Mouse (Mus musculus) liver, embryonic 16.5 days (tissue): ENCODE data around the gene Zfp536. TPM values are rescaled to one million over a fixed set of nuclear protein-coding genes. Genes with fewer than 3 reads are reported as not detected.

Experiments used
- ATAC-seq: fragments of 200-750 bp; cut with Nextera tagmentation; 2 replicates; pipeline ENCODE4 v1.8.0; 2017; ENCODE audit warnings: low read depth, mild to moderate bottlenecking, moderate number of reproducible peaks, moderate library complexity
- H3K27ac ChIP-seq: fragments of 300-500 bp; sonication (generic); 2 replicates; pipeline ENCODE4 v1.5.1; 2014; ENCODE audit warnings: mild to moderate bottlenecking, low read length
- H3K27me3 ChIP-seq: fragments of 300-500 bp; sonication (generic); 2 replicates; pipeline ENCODE4 v1.6.1; 2014; ENCODE audit warnings: low read depth, low read length, mixed read lengths; ENCODE audit not compliant: control insufficient read depth, insufficient read depth
- H3K36me3 ChIP-seq: fragments of 300-500 bp; sonication (generic); 2 replicates; pipeline ENCODE4 v1.6.1; 2014; ENCODE audit warnings: mild to moderate bottlenecking; ENCODE audit not compliant: control insufficient read depth, insufficient read depth
- H3K4me1 ChIP-seq: fragments of 300-500 bp; sonication (generic); 2 replicates; pipeline ENCODE4 v1.6.1; 2014; ENCODE audit warnings: low read depth, low read length, mixed read lengths; ENCODE audit not compliant: control insufficient read depth
- H3K4me2 ChIP-seq: fragments of 300-500 bp; sonication (generic); 2 replicates; pipeline ENCODE4 v1.6.1; 2014; ENCODE audit warnings: low read depth, low read length, mixed read lengths
- H3K4me3 ChIP-seq: fragments of 300-500 bp; sonication (generic); 2 replicates; pipeline ENCODE4 v1.5.1; 2014; ENCODE audit warnings: low read depth, mild to moderate bottlenecking, low read length
- H3K9ac ChIP-seq: fragments of 300-500 bp; sonication (generic); 2 replicates; pipeline ENCODE4 v1.6.1; 2014; ENCODE audit warnings: low read depth, low read length
- H3K9me3 ChIP-seq: fragments of 300-500 bp; sonication (generic); replicated peaks from 2 replicates; pipeline ENCODE4 v1.6.1; 2016; ENCODE audit warnings: low read length; ENCODE audit not compliant: control insufficient read depth
- WGBS: fragments of 180-500 bp; shearing (Covaris S2); extraction: QIAGEN DNeasy Blood & Tissue Kit; methylation state at CpG from one replicate; pipeline ENCODE4 v1.1.7; 2014; ENCODE audit not compliant: insufficient replicate concordance; 5-methylcytosine and 5-hydroxymethylcytosine counted together
- polyA plus RNA-seq: library from polyadenylated mRNA; unstranded; fragments of >200 nt; fragmentation: Nextera tagmentation; extraction: Ambion mirVana; gene quantifications from 2 replicates; pipeline ENCODE4 v1.2.1, GENCODE M21; 2015

The Zfp536 gene
- 0.04 and 0.14 TPM in 2 replicates for polyA plus RNA-seq

DNA sequence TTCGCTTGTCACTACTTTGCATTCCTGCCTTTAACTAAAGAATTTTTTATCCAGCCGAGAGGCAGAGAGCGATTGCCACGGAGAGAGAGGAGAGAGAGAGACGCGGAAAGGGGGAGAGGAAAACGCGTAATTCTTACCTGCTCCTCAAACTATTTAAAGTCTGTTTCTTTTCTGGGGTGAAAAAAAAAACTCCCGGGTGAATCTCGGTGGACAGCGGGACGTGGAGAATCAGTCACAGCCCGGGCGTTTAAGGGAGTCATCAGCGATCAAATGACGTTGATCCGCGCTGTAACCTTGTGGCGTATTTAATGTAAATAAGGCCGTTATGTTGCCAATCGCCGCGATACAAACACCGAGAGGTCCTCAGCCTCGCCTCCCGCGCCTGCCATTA lies at the start of gene Zfp536:
Zfp536 (minus strand) TSS at position 330 of the 391 bp plus-strand sequence.
- ATAC-seq = no peak
- Histone ChIP-seq H3K27me3 (peaks cover 68% of the 10 kb centered on the region), H3K9me3 (no peaks in the 10 kb centered on the region), H3K4me1 (no peaks in the 10 kb centered on the region), H3K4me3 (no peak within 1 kb of the TSS), H3K36me3 (no peaks in the 10 kb centered on the region), H3K27ac (no peak within 1 kb of the TSS), H3K4me2 (peak within 1 kb of the TSS; percentile 62), H3K9ac (no peak within 1 kb of the TSS)
- under 1% methylated on average over 27 of the region's 27 CpGs for WGBS

DNA sequence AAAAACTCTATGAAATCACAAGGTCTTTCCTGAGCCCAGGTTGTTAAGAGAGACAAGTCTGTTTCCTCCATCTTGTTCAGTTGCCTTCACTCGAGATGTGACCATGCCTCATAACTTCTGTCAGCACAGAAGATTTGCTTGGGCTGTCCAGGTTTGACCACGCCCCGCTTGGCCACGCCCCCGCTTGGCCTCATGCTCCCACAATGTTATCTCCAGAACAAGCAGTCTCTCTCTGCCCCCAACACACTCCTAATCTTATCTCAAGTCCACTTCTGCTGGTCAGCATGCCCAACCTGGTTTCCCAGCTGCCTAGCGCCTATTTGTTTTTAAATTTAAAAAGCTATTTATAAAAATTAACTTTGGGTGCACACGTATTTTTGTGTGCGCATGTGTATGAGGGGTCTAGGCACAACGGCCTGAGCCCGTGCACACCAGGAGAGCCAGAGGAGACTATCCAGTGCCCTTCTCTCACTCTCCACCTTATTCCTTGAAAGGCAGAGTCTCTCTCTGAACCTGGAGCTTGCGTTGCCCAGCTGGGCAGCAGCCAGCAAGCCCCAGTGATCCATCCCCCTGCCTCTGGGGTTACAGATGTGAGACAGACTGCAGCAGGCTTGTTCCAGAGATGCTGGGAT lies 47.3 kb upstream of the Zfp536 start:
- Histone ChIP-seq H3K9ac (no peak overlapping the region), H3K9me3 (no peaks in the 10 kb centered on the region), H3K36me3 (no peaks in the 10 kb centered on the region), H3K27ac (no peak overlapping the region), H3K4me1 (no peaks in the 10 kb centered on the region), H3K4me3 (no peak overlapping the region), H3K27me3 (no peaks in the 10 kb centered on the region), H3K4me2 (no peak overlapping the region)
- no peak for ATAC-seq
- WGBS = 40% methylated on average over 11 of the region's 11 CpGs

DNA sequence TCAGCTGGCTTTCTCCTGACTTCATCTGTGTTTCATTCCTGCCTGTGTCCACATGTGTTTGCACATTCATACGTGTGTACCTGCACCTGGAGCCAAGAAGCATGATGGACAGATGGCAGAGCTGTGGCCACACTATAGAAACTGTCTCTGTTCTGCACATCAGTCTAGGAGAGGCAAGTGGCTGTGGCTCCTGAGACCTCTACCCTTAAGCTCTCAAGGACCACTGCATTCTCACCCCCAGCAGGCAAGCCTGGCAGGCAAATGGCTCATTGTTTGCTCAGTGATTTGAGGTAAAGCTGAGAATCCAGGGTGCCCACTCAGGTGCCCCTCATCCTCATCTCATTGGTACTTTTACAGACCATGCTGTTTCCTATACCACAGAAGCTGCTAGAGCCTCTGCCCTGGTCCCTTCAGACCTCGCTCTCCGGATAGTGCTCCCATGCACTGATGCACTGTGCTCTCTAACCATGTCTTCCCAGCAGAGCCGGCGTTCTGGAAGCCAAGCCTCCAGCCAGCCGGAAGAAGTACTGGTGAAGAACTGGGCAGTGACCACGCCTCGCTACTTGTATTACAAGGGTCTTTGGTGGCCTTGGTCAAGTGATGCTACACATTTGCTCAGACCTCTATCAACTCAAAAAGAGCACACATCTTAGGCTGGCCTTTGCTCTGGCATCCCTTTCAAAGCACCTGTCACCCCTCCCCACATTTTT lies 45.3 kb upstream of the Zfp536 start:
- no peaks in the 10 kb centered on the region for H3K36me3 ChIP-seq
- 65% methylated on average over 8 of the region's 8 CpGs for WGBS
- no peak for ATAC-seq
- no peak overlapping the region for H3K27ac ChIP-seq
- H3K27me3 ChIP-seq = no peaks in the 10 kb centered on the region
- no peak overlapping the region for H3K4me3 ChIP-seq
- no peaks in the 10 kb centered on the region for H3K9me3 ChIP-seq
- H3K9ac ChIP-seq = no peak overlapping the region
- no peaks in the 10 kb centered on the region for H3K4me1 ChIP-seq
- no peak overlapping the region for H3K4me2 ChIP-seq

DNA sequence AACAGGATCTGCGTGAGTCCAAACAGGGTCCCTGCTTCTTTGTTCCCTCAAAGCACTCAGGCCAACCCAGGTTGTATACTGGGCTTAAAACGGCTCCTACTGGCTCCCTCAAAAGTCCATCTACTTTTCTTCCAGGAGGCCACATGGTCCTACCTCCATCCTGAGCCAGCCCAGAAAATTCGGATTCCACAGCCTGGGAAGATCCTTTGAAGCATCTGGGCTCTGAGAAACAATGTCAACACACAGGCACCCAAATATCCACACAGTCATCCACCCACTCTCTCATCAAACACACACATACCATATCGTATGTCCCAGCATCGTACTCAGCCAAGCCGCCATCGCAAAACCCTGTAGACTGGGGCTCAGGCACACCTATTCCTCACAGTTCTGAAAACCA lies 43.5 kb upstream of the Zfp536 start:
- Histone ChIP-seq H3K4me2 (no peak overlapping the region), H3K36me3 (no peaks in the 10 kb centered on the region), H3K27me3 (no peaks in the 10 kb centered on the region), H3K27ac (no peak overlapping the region), H3K9me3 (no peaks in the 10 kb centered on the region), H3K4me1 (no peaks in the 10 kb centered on the region), H3K4me3 (no peak overlapping the region), H3K9ac (no peak overlapping the region)
- no peak for ATAC-seq
- 72% methylated on average over 7 of the region's 7 CpGs for WGBS

DNA sequence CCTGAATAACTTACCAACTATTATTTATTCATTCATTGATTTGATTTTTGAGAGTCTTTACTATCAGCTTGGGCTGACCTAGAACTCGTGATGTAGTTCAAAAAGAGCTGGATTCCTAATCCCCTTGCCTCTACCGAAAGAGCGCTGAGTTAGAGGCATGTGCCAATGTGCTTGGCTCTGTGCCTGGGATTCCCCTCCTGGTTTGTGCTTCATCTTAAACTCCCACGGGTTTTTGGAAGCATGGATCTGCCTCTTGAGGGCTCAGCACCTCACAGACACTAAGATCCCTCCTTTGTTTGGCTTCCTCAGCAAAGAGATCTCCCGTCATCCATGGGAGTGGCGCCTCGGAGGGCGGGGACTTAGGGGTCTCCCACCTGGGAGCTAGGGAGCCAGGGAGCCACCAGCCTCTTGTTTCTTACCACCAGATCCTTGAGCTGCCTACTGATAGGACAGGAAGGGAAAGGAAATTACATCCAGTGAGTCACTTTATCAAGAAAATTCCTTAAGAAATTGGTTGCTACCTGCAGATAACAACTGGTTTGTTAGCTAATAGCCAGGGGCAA lies 41.5 kb upstream of the Zfp536 start:
- no peak for ATAC-seq
- no peak overlapping the region for H3K27ac ChIP-seq
- H3K27me3 ChIP-seq = no peaks in the 10 kb centered on the region
- no peaks in the 10 kb centered on the region for H3K4me1 ChIP-seq
- H3K9ac ChIP-seq = no peak overlapping the region
- H3K4me3 ChIP-seq = no peak overlapping the region
- no peaks in the 10 kb centered on the region for H3K9me3 ChIP-seq
- WGBS = 48% methylated on average over 8 of the region's 8 CpGs
- H3K4me2 ChIP-seq = no peak overlapping the region
- no peaks in the 10 kb centered on the region for H3K36me3 ChIP-seq

DNA sequence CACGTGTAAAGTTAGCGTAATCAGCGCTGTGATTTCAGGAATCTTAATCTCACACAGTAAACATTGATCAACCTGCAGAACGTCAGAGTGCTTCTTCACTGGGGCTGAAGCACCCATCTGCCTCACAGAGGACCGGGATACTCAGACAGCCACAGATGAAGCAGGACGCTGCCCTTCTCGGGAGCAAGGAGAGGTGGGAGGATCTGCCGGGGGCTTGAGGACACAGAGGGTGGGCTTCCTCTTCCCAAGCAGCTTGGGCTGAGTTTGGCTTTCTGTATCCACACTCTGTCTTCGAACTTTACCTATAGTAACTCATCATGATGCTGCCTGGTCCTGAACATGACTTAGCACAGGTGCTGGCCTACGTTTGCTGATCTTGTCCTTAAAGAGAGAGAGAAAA lies 40.2 kb upstream of the Zfp536 start:
- no peak for ATAC-seq
- 60% methylated on average over 10 of the region's 10 CpGs for WGBS

DNA sequence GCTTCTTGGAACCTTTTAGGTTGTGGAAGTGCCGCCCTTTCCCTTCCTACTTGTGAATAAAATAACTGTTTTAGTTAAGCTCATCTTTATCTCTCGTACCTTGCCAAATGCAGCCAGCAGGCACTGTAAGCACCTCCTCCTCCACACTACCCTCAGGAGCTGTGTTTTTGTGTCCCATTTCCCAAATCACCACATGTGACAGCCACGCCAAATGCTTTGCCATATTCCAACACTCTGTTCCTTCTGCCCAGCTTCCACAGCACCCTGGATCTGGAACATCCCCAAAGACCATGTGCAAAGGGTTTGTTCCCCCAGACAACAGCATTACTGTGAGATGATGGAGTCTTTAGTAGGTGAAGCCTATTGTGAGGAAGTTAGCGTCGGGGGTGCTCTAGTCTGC lies 36.5 kb upstream of the Zfp536 start:
- 73% methylated on average over 5 of the region's 5 CpGs for WGBS
- Histone ChIP-seq H3K27ac (no peak overlapping the region), H3K27me3 (no peaks in the 10 kb centered on the region), H3K9me3 (no peaks in the 10 kb centered on the region), H3K36me3 (no peaks in the 10 kb centered on the region), H3K4me2 (no peak overlapping the region), H3K9ac (no peak overlapping the region), H3K4me1 (no peaks in the 10 kb centered on the region), H3K4me3 (no peak overlapping the region)
- ATAC-seq = no peak

More for the DNA sequence above, 40.2 kb upstream of the Zfp536 start:
- H3K9me3 ChIP-seq = no peaks in the 10 kb centered on the region
- H3K27me3 ChIP-seq = no peaks in the 10 kb centered on the region
- no peak overlapping the region for H3K27ac ChIP-seq
- H3K4me1 ChIP-seq = no peaks in the 10 kb centered on the region
- no peak overlapping the region for H3K4me3 ChIP-seq
- H3K4me2 ChIP-seq = no peak overlapping the region
- no peak overlapping the region for H3K9ac ChIP-seq
- H3K36me3 ChIP-seq = no peaks in the 10 kb centered on the region

DNA sequence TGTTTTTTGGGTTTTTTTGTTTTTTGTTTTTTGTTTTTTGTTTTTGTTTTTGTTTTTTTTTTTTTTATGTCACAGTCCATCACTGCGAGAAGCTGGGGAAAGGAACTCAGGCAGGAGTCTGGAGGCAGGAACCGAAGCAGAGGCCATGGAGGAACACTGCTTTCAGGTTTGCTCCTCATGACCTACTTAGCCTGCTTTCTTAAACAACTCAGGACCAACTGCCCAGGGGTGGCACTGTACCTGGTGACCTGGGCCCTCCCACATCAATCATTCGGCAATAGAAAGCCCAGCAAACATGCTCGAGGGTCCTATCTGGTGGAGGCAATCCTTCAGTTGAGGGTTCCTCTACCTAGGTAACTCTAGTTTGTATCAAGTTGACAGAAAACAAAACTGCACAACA lies 35.6 kb upstream of the Zfp536 start:
- H3K36me3 ChIP-seq = no peaks in the 10 kb centered on the region
- ATAC-seq = no peak
- no peak overlapping the region for H3K9ac ChIP-seq
- no peaks in the 10 kb centered on the region for H3K27me3 ChIP-seq
- H3K9me3 ChIP-seq = no peaks in the 10 kb centered on the region
- H3K4me3 ChIP-seq = no peak overlapping the region
- H3K27ac ChIP-seq = no peak overlapping the region
- H3K4me2 ChIP-seq = no peak overlapping the region
- H3K4me1 ChIP-seq = no peaks in the 10 kb centered on the region
- 63% methylated on average over 4 of the region's 4 CpGs for WGBS

DNA sequence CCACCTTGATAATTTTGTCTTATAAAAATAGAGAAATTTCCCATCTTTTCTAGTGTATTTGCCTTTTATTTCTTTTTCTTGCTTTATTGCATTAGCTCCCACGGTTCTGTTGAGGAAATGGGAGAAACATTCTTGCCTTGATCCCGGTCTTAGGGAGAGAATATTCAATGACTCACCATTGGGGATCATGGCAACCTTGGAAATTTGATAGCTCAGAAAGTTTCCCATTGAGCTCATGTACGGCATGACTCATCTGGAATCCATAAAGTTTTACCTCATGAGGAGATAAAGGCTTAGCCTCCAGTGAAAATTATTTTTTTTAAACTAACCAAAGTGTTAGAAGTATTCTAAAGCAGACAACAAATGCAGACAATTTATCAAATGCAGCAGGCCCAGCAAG lies 27.7 kb upstream of the Zfp536 start:
- 41% methylated on average over 3 of the region's 3 CpGs for WGBS
- Histone ChIP-seq H3K27me3 (no peaks in the 10 kb centered on the region), H3K4me2 (no peak overlapping the region), H3K36me3 (no peaks in the 10 kb centered on the region), H3K4me3 (no peak overlapping the region), H3K4me1 (no peaks in the 10 kb centered on the region), H3K9me3 (no peaks in the 10 kb centered on the region), H3K9ac (no peak overlapping the region), H3K27ac (no peak overlapping the region)
- no peak for ATAC-seq
